Comparison of ENCODE assay signal across 18 mouse cellular contexts in the genomic region with DNA sequence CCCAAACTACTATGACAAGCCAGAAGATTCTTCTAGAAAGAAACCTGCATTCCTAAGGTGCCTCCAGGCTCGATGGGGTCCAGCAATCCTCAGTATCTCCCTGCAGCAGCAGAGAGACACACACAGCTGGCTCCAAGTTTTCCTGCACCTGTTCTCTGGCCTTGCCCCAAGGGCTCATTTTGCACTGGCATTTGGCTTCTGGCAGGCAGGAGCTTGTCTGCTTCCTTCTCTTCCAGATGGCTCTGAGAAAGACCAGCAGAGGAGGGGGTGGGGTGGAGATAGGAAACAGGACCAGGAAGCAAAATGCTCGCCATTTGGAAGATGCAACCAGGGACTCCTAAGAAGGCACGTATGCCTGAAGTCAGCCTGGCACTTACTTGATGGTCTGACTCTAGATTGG. TPM values are rescaled to one million over a fixed set of nuclear protein-coding genes. Genes with fewer than 3 reads are reported as not detected.
DNase-seq lines count a peak whose midpoint lies in the region; ATAC-seq and TF ChIP-seq lines count a peak whose summit lies in the region.
"Had no signal": no experiment of that assay in that cellular context is flagged by ENCODE, and none has a peak within 500 bp of the region (broad histone marks: within the 10 kb centered on the region; RNA-seq: fewer than 3 reads in every experiment).

No protein-coding gene starts in this region.

- no peak overlapping the region for H3K9ac ChIP-seq in hindbrain, postnatal 0 days (replicated peaks; ENCODE audit: low read length)
- no peak overlapping the region for H3K9ac ChIP-seq in hindbrain, embryonic 13.5 days
- H3K9ac ChIP-seq: embryonic facial prominence, embryonic 15.5 days; forebrain, embryonic 13.5 days; limb, embryonic 13.5 days; liver, embryonic 15.5 days had no signal

- H3K27ac ChIP-seq in hindbrain, postnatal 0 days, result no peak overlapping the region
- H3K27ac ChIP-seq in hindbrain, embryonic 13.5 days, result no peak overlapping the region; the same call in 1 of the 2 replicates
- H3K27ac ChIP-seq: embryonic facial prominence, embryonic 15.5 days; forebrain, embryonic 13.5 days; hindbrain, embryonic 10.5 days; limb, embryonic 13.5 days; liver, embryonic 15.5 days had no signal

- ATAC-seq in hindbrain, postnatal 0 days, result 0 out of 2 replicates have a peak, but pooled peaks have one; percentile 28
- no peak for ATAC-seq in hindbrain, embryonic 13.5 days (ENCODE audit: low FRiP score)
- ATAC-seq: forebrain, embryonic 13.5 days had no signal

- TF ChIP-seq CTCF in hindbrain, postnatal 0 days (IDR thresholded peaks at IDR 0.05; ENCODE audit: low read depth), result no peak

- TF ChIP-seq POLR2A in myocyte (IDR thresholded peaks at IDR 0.05; ENCODE audit: insufficient read length, low read depth), result no peak

- WGBS in hindbrain, postnatal 0 days, result 49% methylated on average over 3 of the region's 3 CpGs
- WGBS in hindbrain, embryonic 13.5 days, result 54% methylated on average over 3 of the region's 3 CpGs

- no peaks in the 10 kb centered on the region for H3K36me3 ChIP-seq in hindbrain, postnatal 0 days (ENCODE audit: insufficient read depth, low read length)
- H3K36me3 ChIP-seq in hindbrain, embryonic 13.5 days, result no peaks in the 10 kb centered on the region
- no peaks in the 10 kb centered on the region for H3K36me3 ChIP-seq in myocyte (ENCODE audit: control insufficient read depth, insufficient read depth)
- H3K36me3 ChIP-seq: embryonic facial prominence, embryonic 15.5 days; hindbrain, embryonic 10.5 days; limb, embryonic 13.5 days; liver, embryonic 15.5 days had no signal

- H3K4me2 ChIP-seq in hindbrain, postnatal 0 days (ENCODE audit: low read depth, low read length), result no peak overlapping the region
- H3K4me2 ChIP-seq in hindbrain, embryonic 13.5 days, result no peak overlapping the region
- H3K4me2 ChIP-seq in myocyte (ENCODE audit: low read depth), result no peak overlapping the region
- H3K4me2 ChIP-seq: embryonic facial prominence, embryonic 15.5 days; forebrain, embryonic 13.5 days; limb, embryonic 13.5 days; liver, embryonic 15.5 days had no signal

- peaks cover 4% of the 10 kb centered on the region for H3K4me1 ChIP-seq in hindbrain, postnatal 0 days (ENCODE audit: insufficient read depth, low read length)
- H3K4me1 ChIP-seq in hindbrain, embryonic 13.5 days (replicated peaks), result peaks cover 47% of the 10 kb centered on the region
- H3K4me1 ChIP-seq: embryonic facial prominence, embryonic 15.5 days; limb, embryonic 13.5 days; liver, embryonic 15.5 days had no signal

- peak; percentile 25 for DNase-seq in adrenal gland, adult 2 months
- DNase-seq in adrenal gland, postnatal 25 days, result no peak
- peak; percentile 65 for DNase-seq in hindbrain, postnatal 0 days (ENCODE audit: low spot score)
- peak; percentile 85 for DNase-seq in cerebellum, adult 9-11 months
- DNase-seq in lung, adult 18-20 months, result no peak
- no peak for DNase-seq in kidney, adult 11 months
- DNase-seq: heart, adult 11 months; kidney, adult 18-20 months; lung, postnatal 14 days; retina, postnatal 1 day; thymus, adult 18-20 months had no signal

- no peaks in the 10 kb centered on the region for H3K79me2 ChIP-seq in myocyte (ENCODE audit: control insufficient read depth, insufficient read depth)

- H3K27me3 ChIP-seq in hindbrain, postnatal 0 days (ENCODE audit: insufficient read depth, low read length), result no peaks in the 10 kb centered on the region
- no peaks in the 10 kb centered on the region for H3K27me3 ChIP-seq in hindbrain, embryonic 13.5 days
- no peaks in the 10 kb centered on the region for H3K27me3 ChIP-seq in myocyte (ENCODE audit: control insufficient read depth, insufficient read depth, insufficient read length)
- H3K27me3 ChIP-seq: embryonic facial prominence, embryonic 15.5 days; forebrain, embryonic 13.5 days; liver, embryonic 15.5 days had no signal

- H3ac ChIP-seq in myocyte (ENCODE audit: control insufficient read depth, insufficient read length), result no peak overlapping the region

- no peaks in the 10 kb centered on the region for H3K9me3 ChIP-seq in hindbrain, postnatal 0 days (ENCODE audit: low read length)
- H3K9me3 ChIP-seq in hindbrain, embryonic 13.5 days, result no peaks in the 10 kb centered on the region
- H3K9me3 ChIP-seq: embryonic facial prominence, embryonic 15.5 days; forebrain, embryonic 13.5 days; hindbrain, embryonic 10.5 days; limb, embryonic 13.5 days; liver, embryonic 15.5 days had no signal

- no peak overlapping the region for H3K4me3 ChIP-seq in hindbrain, postnatal 0 days (ENCODE audit: low read length)
- H3K4me3 ChIP-seq in hindbrain, embryonic 13.5 days, result no peak overlapping the region
- no peak overlapping the region for H3K4me3 ChIP-seq in myocyte
- H3K4me3 ChIP-seq: embryonic facial prominence, embryonic 15.5 days; forebrain, embryonic 13.5 days; hindbrain, embryonic 10.5 days; limb, embryonic 13.5 days; liver, embryonic 15.5 days had no signal

TF ChIP-seq in myocyte, 11 proteins besides CTCF, POLR2A, EP300 and RAD21:
- TF ChIP-seq TCF12 (IDR thresholded peaks at IDR 0.05; ENCODE audit: insufficient read depth, poor library complexity, severe bottlenecking) (no peak), MYOD1 (IDR thresholded peaks at IDR 0.05; ENCODE audit: control insufficient read depth in 1 of 3, insufficient read length in 2 of 3, low read depth in 2 of 3) (peak; percentile 23 to 76 (median 63)), MYOG (IDR thresholded peaks at IDR 0.05; ENCODE audit: control insufficient read depth in 1 of 3, insufficient read depth in 1 of 3, insufficient read length in 2 of 3, low read depth in 2 of 3) (peak in 2 of 3 experiments; percentile 10 to 60)

RNA-seq across cellular contexts. Expression of gene Fam78b, which starts 15.1 kb away (rescaled TPM):
- total RNA-seq in adrenal gland, adult 2 months (2021), result 1 to 10 TPM; 4.1 to 6.9 TPM
- 5.0 and 6.4 TPM in 2 replicates for polyA plus RNA-seq in adrenal gland, adult 2 months (2012; rRNA removed)
- 5.5 and 9.1 TPM in 2 replicates for total RNA-seq in adrenal gland, postnatal 25 days (2021)
- 16.4 and 17.1 TPM in 2 replicates for total RNA-seq in hindbrain, postnatal 0 days (2014; rRNA removed)
- polyA plus RNA-seq in hindbrain, postnatal 0 days (2015; fragmentation: Nextera tagmentation; extraction: Ambion mirVana), result 5.4 and 5.7 TPM in 2 replicates
- polyA plus RNA-seq in hindbrain, embryonic 13.5 days (2015; fragmentation: Nextera tagmentation; extraction: Ambion mirVana), result 8.3 and 9.0 TPM in 2 replicates
- 0.92 TPM for polyA plus RNA-seq in myocyte (2012; fragmentation: generic; extraction: Trizol)

Comparison
In these comparisons a context has a peak if more than half of its experiments do, and no peak if none do; other contexts are left out.
1. DNase-seq: peak in adrenal gland, adult 2 months (single experiment), hindbrain, postnatal 0 days (single experiment) and cerebellum, adult 9-11 months (single experiment); none in adrenal gland, postnatal 25 days (single experiment), lung, adult 18-20 months (0 of 2) and kidney, adult 11 months (single experiment).